Mouse (Mus musculus) bone marrow, adult 2 months (tissue): ENCODE data around the gene Hivep1.

Source experiments
- CTCF ChIP-seq: fragments of 200-500 bp; IDR thresholded peaks from 2 replicates; pipeline ENCODE4 v1.5.1; 2011; ENCODE audit warnings: low read length, control low read depth; ENCODE audit not compliant: control insufficient read depth, insufficient read depth
- POLR2A ChIP-seq: fragments of 200-500 bp; IDR thresholded peaks from 2 replicates; pipeline ENCODE4 v1.6.1; 2011; ENCODE audit warnings: low read depth, mild to moderate bottlenecking, control low read depth, low read length, borderline replicate concordance; ENCODE audit not compliant: control insufficient read depth

GRCm38 (mm10) chr13:42102980-42103379 lies 51.2 kb downstream of the Hivep1 start:
- TF ChIP-seq CTCF (no peak), POLR2A (no peak)
